Comparison of ENCODE assay signal across 7 mouse cellular contexts in genomic region chrX:136590199-136590896, GRCm38 (mm10). TPM values are rescaled to one million over a fixed set of nuclear protein-coding genes. Genes with fewer than 3 reads are reported as not detected.
DNase-seq lines count a peak whose midpoint lies in the region; ATAC-seq lines count a peak whose summit lies in the region.

TSS of gene Tceal3 (plus strand) at chrX:136590842.

- intact Hi-C loops in left cerebral cortex, postnatal 4 days (cut with DNase I), result no loop called here

- ATAC-seq in monocyte, adult 5-6 weeks (replicated peaks; ENCODE audit: insufficient number of reproducible peaks, low FRiP score, low TSS enrichment, poor library complexity, severe bottlenecking), result no peak

- DNase-seq in adrenal gland, postnatal 14 days, result no peak
- peak; percentile 64 to 67 for DNase-seq in cerebellum, postnatal 25 days
- DNase-seq in frontal cortex, postnatal 36 days (ENCODE audit: low spot score in 2 of 2), result peak; percentile 74 to 86
- peak; percentile 55 for DNase-seq in left cerebral cortex, postnatal 4 days
- peak; percentile 64 for DNase-seq in right cerebral cortex, postnatal 36 days (ENCODE audit: low spot score in 2 of 2)
- no peak for DNase-seq in yolk sac, embryonic 10.5 days (ENCODE audit: low spot score)

RNA-seq across cellular contexts. Expression of gene Tceal3, which starts in this region (rescaled TPM):
- total RNA-seq in adrenal gland, postnatal 14 days (2021), result 39.4 and 39.8 TPM in 2 replicates
- 100 to 1,000 TPM in 1 of 2 experiments, 10 to 100 TPM in 1; 93.6 to 101 TPM for total RNA-seq in left cerebral cortex, postnatal 4 days (2021)
- total RNA-seq in monocyte, adult 5-6 weeks (2017), result 1.8 TPM in 1 of 3 replicates, not detected in the others

Comparison
In these comparisons a context has a peak if more than half of its experiments do, and no peak if none do; other contexts are left out.
1. RNA of gene Tceal3 (total RNA-seq): 93.6 to 101 TPM in left cerebral cortex, postnatal 4 days and 39.4 to 39.8 TPM in adrenal gland, postnatal 14 days; 1.8 TPM in monocyte, adult 5-6 weeks; every median in the first group is over 10 times any median in the second.
2. DNase-seq: peak in cerebellum, postnatal 25 days (2 of 2), frontal cortex, postnatal 36 days (2 of 2), left cerebral cortex, postnatal 4 days (single experiment) and right cerebral cortex, postnatal 36 days (2 of 2); none in adrenal gland, postnatal 14 days (single experiment) and yolk sac, embryonic 10.5 days (single experiment).